Mouse (Mus musculus) ovary, postnatal 14 days (tissue): ENCODE data around the gene Ppat.

Experiments used
- DNase-seq: peaks from one replicate; pipeline ENCODE4 v3.0.0; 2022; ENCODE audit warnings: low spot score

Ppat gene

GRCm38 (mm10) chr5:76876106-76876758 is 75.1 kb downstream of the Ppat start:
- no peak for DNase-seq

- no peak for DNase-seq
Observed at GRCm38 (mm10) chr5:76869553-76869952, 81.8 kb downstream of the Ppat start.

GRCm38 (mm10) chr5:76868693-76869286 is 82.6 kb downstream of the Ppat start:
- DNase-seq = peak; percentile 21

GRCm38 (mm10) chr5:76866819-76867218 is 84.6 kb downstream of the Ppat start:
- DNase-seq = no peak
